Mouse (Mus musculus): ENCODE measurements around the gene Exoc3l. TPM values are rescaled to one million over a fixed set of nuclear protein-coding genes. Genes with fewer than 3 reads are reported as not detected.
A peak's percentile ranks its signal among the peaks of the same experiment; 100 is the strongest.
"Not testable (repeated sequence)": the region's sequence is repeated elsewhere in the genome, so short reads cannot be mapped to it uniquely, and the experiment has no call there.

Gene Exoc3l
- total RNA-seq, 2 experiments from 2014 or later: 0.79 to 1.8 TPM

GRCm38 (mm10) chr8:105295256-105295655 is 645 bp downstream of the Exoc3l start:
- intact Hi-C loops (cut with DNase I): loop anchor here (5.0 kb wide), 1 partner anchor 653 kb away; the partner anchor contains the start of gene Ciao2b
- DNase-seq (ENCODE audit: low spot score in 2 of 2): no peak

GRCm38 (mm10) chr8:105294776-105295175 is 1.1 kb downstream of the Exoc3l start:
- DNase-seq (ENCODE audit: low spot score in 2 of 2): no peak
- intact Hi-C loops (cut with DNase I): loop anchor here (5.0 kb wide), 1 partner anchor 652 kb away; the partner anchor contains the start of gene Ciao2b

- intact Hi-C loops (cut with DNase I): no loop called here
- peak in 1 of 2 experiments; percentile 4 for DNase-seq (ENCODE audit: low spot score in 2 of 2)
These were observed 2.5 kb downstream of the Exoc3l start for GRCm38 (mm10) chr8:105293405-105293804.

- DNase-seq (ENCODE audit: low spot score in 2 of 2): no peak
- intact Hi-C loops (cut with DNase I): no loop called here
These were observed 3.4 kb downstream of the Exoc3l start for GRCm38 (mm10) chr8:105292471-105292870.

- DNase-seq (ENCODE audit: low spot score in 2 of 2); intact Hi-C loops (cut with DNase I): not testable (repeated sequence)
These were observed 4.1 kb downstream of the Exoc3l start for GRCm38 (mm10) chr8:105291802-105292201.

GRCm38 (mm10) chr8:105291364-105291763 is 4.5 kb downstream of the Exoc3l start:
- DNase-seq (ENCODE audit: low spot score in 2 of 2); intact Hi-C loops (cut with DNase I): not testable (repeated sequence)

- DNase-seq (ENCODE audit: low spot score in 2 of 2): peak; percentile 56 to 72
- intact Hi-C loops (cut with DNase I): no loop called here
These were observed 5.2 kb downstream of the Exoc3l start for GRCm38 (mm10) chr8:105290554-105291314.

- intact Hi-C loops (cut with DNase I): loop anchor here (5.0 kb wide), 1 partner anchor 38 kb away; no protein-coding TSS in a partner anchor
- peak in 1 of 2 experiments; percentile 42 for DNase-seq (ENCODE audit: low spot score in 2 of 2)
These were observed 6.0 kb downstream of the Exoc3l start, which contains the start of gene 4931428F04Rik for GRCm38 (mm10) chr8:105289805-105290460. Gene 4931428F04Rik, minus strand, starts transcription at chr8:105289864.

- intact Hi-C loops (cut with DNase I): loop anchor here (5.0 kb wide), 1 partner anchor 37 kb away; no protein-coding TSS in a partner anchor
- DNase-seq (ENCODE audit: low spot score in 2 of 2): peak; percentile 95 to 96
These were observed 6.8 kb downstream of the Exoc3l start for GRCm38 (mm10) chr8:105288958-105289732.

GRCm38 (mm10) chr8:105288231-105288630 is 7.7 kb downstream of the Exoc3l start:
- intact Hi-C loops (cut with DNase I): loop anchor here (5.0 kb wide), 1 partner anchor 36 kb away; no protein-coding TSS in a partner anchor
- DNase-seq (ENCODE audit: low spot score in 2 of 2): no peak

GRCm38 (mm10) chr8:105286907-105287306 is 9.0 kb downstream of the Exoc3l start:
- no peak for DNase-seq (ENCODE audit: low spot score in 2 of 2)
- intact Hi-C loops (cut with DNase I): loop anchor here (5.0 kb wide), 1 partner anchor 35 kb away; no protein-coding TSS in a partner anchor

GRCm38 (mm10) chr8:105285514-105285913 is 10.4 kb downstream of the Exoc3l start:
- intact Hi-C loops (cut with DNase I): loop anchor here (5.0 kb wide), 1 partner anchor 33 kb away; no protein-coding TSS in a partner anchor
- no peak for DNase-seq (ENCODE audit: low spot score in 2 of 2)

- intact Hi-C loops (cut with DNase I): no loop called here
- DNase-seq (ENCODE audit: low spot score in 2 of 2): no peak
These were observed 12.8 kb downstream of the Exoc3l start for GRCm38 (mm10) chr8:105283074-105283473.

GRCm38 (mm10) chr8:105282239-105282638 is 13.7 kb downstream of the Exoc3l start:
- DNase-seq (ENCODE audit: low spot score in 2 of 2): no peak
- intact Hi-C loops (cut with DNase I): no loop called here

GRCm38 (mm10) chr8:105281821-105282220 is 14.1 kb downstream of the Exoc3l start:
- DNase-seq (ENCODE audit: low spot score in 2 of 2): no peak
- intact Hi-C loops (cut with DNase I): no loop called here

- DNase-seq (ENCODE audit: low spot score in 2 of 2): no peak
- intact Hi-C loops (cut with DNase I): no loop called here
These were observed 15.3 kb downstream of the Exoc3l start for GRCm38 (mm10) chr8:105280567-105280966.

- DNase-seq (ENCODE audit: low spot score in 2 of 2): peak; percentile 85 to 89
- intact Hi-C loops (cut with DNase I): no loop called here
These were observed 17.0 kb downstream of the Exoc3l start for GRCm38 (mm10) chr8:105278911-105279334.

GRCm38 (mm10) chr8:105276292-105277120 is 19.4 kb downstream of the Exoc3l start:
- intact Hi-C loops (cut with DNase I): no loop called here

GRCm38 (mm10) chr8:105275840-105276239 is 20.1 kb downstream of the Exoc3l start, which contains the start of gene Nol3:
Gene Nol3, plus strand, starts transcription at chr8:105276140.
- intact Hi-C loops (cut with DNase I): no loop called here

More at GRCm38 (mm10) chr8:105276292-105277120, 19.4 kb downstream of the Exoc3l start:
- peak; percentile 53 to 54 for DNase-seq (ENCODE audit: low spot score in 2 of 2)

More at GRCm38 (mm10) chr8:105275840-105276239, 20.1 kb downstream of the Exoc3l start, which contains the start of gene Nol3:
- no peak for DNase-seq (ENCODE audit: low spot score in 2 of 2)
